Comparison of ENCODE assay signal across 9 mouse cellular contexts in the genomic region with DNA sequence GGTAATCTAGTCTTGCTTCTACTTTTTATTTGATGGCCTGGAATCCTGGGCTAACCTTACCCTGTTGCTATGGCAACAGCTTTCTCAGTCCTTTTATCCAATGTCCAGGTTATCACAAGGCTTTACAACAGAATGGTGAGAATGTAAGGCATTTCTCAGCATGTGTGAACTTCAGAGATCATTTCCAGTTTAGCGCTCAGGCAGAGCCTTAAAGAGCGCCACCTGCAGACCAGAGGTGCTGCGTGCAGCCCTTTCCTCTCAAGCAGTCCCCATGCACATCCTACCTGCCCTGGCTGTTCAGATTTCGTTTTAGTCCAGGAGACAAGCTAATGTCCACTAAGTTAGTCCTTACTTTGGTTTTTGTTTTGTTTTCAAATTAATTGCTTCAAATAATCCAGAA. TPM values are rescaled to one million over a fixed set of nuclear protein-coding genes. Genes with fewer than 3 reads are reported as not detected.
DNase-seq lines count a peak whose midpoint lies in the region; ATAC-seq and TF ChIP-seq lines count a peak whose summit lies in the region.
"Had no signal": no experiment of that assay in that cellular context is flagged by ENCODE, and none has a peak within 500 bp of the region (broad histone marks: within the 10 kb centered on the region; RNA-seq: fewer than 3 reads in every experiment).

No protein-coding gene starts in this region.

- in situ Hi-C loops in Patski (cut with MboI; ENCODE audit: low pct_unique_long_range_greater_than_20kb) = no loop called here

- POLR2A ChIA-PET in Patski (lab: Charles Lee) = no interaction called here

- no peak overlapping the region for H3K9ac ChIP-seq in neural tube, embryonic 15.5 days (replicated peaks)
- H3K9ac ChIP-seq: embryonic facial prominence, embryonic 13.5 days had no signal

- no peaks in the 10 kb centered on the region for H3K9me3 ChIP-seq in neural tube, embryonic 15.5 days (replicated peaks)
- H3K9me3 ChIP-seq: embryonic facial prominence, embryonic 13.5 days had no signal

- H3K27ac ChIP-seq in neural tube, embryonic 15.5 days (replicated peaks) = no peak overlapping the region
- H3K27ac ChIP-seq: embryonic facial prominence, embryonic 13.5 days had no signal

- no peak for ATAC-seq in Patski
- ATAC-seq in neural tube, embryonic 15.5 days (ENCODE audit: low FRiP score) = no peak

- CTCF ChIA-PET in Patski (lab: Charles Lee) = interaction anchor here (1.0 to 2.1 kb wide), 3 partner anchors 13 to 67 kb away, joined by 3 to 9 read pairs (median 3); no protein-coding TSS in a partner anchor

- H3K36me3 ChIP-seq in neural tube, embryonic 15.5 days = no peaks in the 10 kb centered on the region
- H3K36me3 ChIP-seq: embryonic facial prominence, embryonic 13.5 days had no signal

- H3K4me2 ChIP-seq in neural tube, embryonic 15.5 days = no peak overlapping the region
- H3K4me2 ChIP-seq: embryonic facial prominence, embryonic 13.5 days had no signal

- H3K4me3 ChIP-seq in neural tube, embryonic 15.5 days (replicated peaks) = no peak overlapping the region
- H3K4me3 ChIP-seq: embryonic facial prominence, embryonic 13.5 days had no signal

- DNase-seq in heart, postnatal 14 days = peak; percentile 10 to 49
- no peak for DNase-seq in heart, postnatal 25 days (ENCODE audit: low spot score)
- DNase-seq in 416B (ENCODE audit: low read depth) = peak; percentile 59
- DNase-seq in Patski (ENCODE audit: low read depth, low spot score) = no peak
- peak; percentile 64 for DNase-seq in embryo, embryonic 10.5 days (ENCODE audit: low spot score)
- peak; percentile 60 for DNase-seq in mesoderm, embryonic 11.5 days (ENCODE audit: low read depth, low spot score)
- no peak for DNase-seq in adipocyte (ENCODE audit: low spot score)

- peak; percentile 80 for TF ChIP-seq CTCF in Patski (IDR thresholded peaks at IDR 0.05)

- H3K27me3 ChIP-seq in Patski = no peaks in the 10 kb centered on the region
- no peaks in the 10 kb centered on the region for H3K27me3 ChIP-seq in neural tube, embryonic 15.5 days (replicated peaks)
- H3K27me3 ChIP-seq: embryonic facial prominence, embryonic 13.5 days had no signal

- intact Hi-C loops in heart, postnatal 14 days (cut with DNase I) = no loop called here
- intact Hi-C loops in heart, postnatal 25 days (cut with DNase I) = no loop called here

- 27% methylated on average over 4 of the region's 4 CpGs for WGBS in neural tube, embryonic 15.5 days

- H3K4me1 ChIP-seq in neural tube, embryonic 15.5 days = no peaks in the 10 kb centered on the region

RNA-seq across cellular contexts. Expression of a gene that starts 46.8 kb away (rescaled TPM):
- total RNA-seq in heart, postnatal 14 days (2021) = not detected
- under 1 TPM in 1 of 2 experiments, not detected in 1; 0.08 TPM for total RNA-seq in heart, postnatal 25 days (2021)
- not detected for polyA plus RNA-seq in Patski (2021)
- polyA plus RNA-seq in neural tube, embryonic 15.5 days (2015; fragmentation: Nextera tagmentation; extraction: Ambion mirVana) = 0.11 and 0.17 TPM in 2 replicates

Comparison
In these comparisons a context has a peak if more than half of its experiments do, and no peak if none do; other contexts are left out.
1. DNase-seq: peak in heart, postnatal 14 days (2 of 2), 416B (single experiment), embryo, embryonic 10.5 days (single experiment) and mesoderm, embryonic 11.5 days (single experiment); none in heart, postnatal 25 days (single experiment), Patski (single experiment) and adipocyte (single experiment).